Mouse (Mus musculus) ovary, postnatal 14 days (tissue): ENCODE results near the gene Slc11a1.
A peak's percentile ranks its signal among the peaks of the same experiment; 100 is the strongest.

Source experiments
- DNase-seq: peaks from one replicate; pipeline ENCODE4 v3.0.0; 2022; ENCODE audit warnings: low spot score

Slc11a1 gene

GRCm38 (mm10) chr1:74353453-74354229, 21.4 kb upstream of the Slc11a1 start:
- DNase-seq = no peak

- DNase-seq = no peak
Measured at GRCm38 (mm10) chr1:74357531-74357930, 17.5 kb upstream of the Slc11a1 start.

GRCm38 (mm10) chr1:74359952-74360517, 15.0 kb upstream of the Slc11a1 start:
- DNase-seq = no peak

- DNase-seq = peak; percentile 77
Measured at GRCm38 (mm10) chr1:74361812-74362211, 13.2 kb upstream of the Slc11a1 start, which contains the start of gene Catip. Catip (plus strand) TSS chr1:74362108.

DNA sequence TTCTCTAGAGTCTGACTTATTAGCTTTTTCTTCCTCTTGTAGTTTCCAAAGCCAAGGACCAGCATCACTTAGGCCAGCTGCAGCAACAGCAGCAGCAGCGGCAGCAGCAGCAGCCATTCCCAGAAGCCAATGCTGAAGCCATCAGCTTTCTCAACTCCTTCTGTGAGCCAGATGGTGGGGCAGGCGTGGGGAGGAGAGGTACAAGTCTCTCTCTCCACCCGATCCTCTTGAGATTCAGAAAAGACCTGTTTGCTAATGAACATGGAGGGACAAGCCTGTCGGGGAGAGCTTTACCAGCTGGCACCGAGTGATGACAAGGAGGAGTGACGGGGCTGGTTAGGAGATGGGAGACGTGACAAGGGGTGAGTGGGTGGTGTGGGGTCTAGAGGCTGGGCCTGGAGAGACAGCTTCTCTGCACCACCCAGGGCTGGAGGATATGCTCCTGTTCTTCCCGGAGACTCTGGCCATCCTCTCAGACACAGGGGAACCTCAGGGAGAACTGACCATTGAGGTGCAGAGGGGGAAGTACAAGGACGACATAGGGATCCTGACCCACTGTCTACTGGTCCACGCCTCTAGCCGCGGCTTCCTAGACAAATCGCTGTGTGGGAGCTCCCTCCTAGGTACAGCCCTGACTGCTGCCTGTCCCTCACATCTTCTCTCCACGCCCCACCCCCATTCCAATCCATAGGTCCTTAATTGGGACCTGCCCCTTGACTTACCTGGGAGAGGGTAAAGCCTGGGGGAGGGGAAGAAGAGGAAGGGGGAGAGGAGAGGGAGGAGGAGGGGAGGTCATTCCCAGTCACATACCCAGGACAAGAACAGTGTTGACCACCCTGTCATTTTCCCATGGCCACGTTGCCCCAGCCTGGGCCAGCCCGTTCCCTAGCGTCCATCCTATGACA, 12.4 kb upstream of the Slc11a1 start:
- no peak for DNase-seq

DNA sequence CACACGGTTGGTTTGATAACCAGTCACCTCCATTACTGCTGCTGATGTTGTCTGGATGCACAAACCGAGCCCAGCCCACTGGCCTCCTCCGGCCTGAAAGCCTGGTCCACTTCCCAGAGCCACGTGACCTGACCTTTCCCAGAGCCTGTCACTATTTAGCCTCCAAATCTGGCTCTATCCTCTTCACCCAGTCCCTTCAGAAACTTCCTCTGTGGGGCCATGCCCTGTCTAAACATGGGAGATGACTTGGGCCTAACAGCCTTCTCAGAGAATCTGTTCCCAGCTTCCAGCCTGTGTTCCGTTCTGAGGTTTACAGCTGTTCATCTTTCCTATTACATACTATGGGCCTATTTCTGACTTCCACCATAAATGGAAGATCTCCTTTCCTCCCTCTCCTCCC, 11.6 kb upstream of the Slc11a1 start:
- no peak for DNase-seq

GRCm38 (mm10) chr1:74364270-74364669, 10.7 kb upstream of the Slc11a1 start:
- no peak for DNase-seq

DNA sequence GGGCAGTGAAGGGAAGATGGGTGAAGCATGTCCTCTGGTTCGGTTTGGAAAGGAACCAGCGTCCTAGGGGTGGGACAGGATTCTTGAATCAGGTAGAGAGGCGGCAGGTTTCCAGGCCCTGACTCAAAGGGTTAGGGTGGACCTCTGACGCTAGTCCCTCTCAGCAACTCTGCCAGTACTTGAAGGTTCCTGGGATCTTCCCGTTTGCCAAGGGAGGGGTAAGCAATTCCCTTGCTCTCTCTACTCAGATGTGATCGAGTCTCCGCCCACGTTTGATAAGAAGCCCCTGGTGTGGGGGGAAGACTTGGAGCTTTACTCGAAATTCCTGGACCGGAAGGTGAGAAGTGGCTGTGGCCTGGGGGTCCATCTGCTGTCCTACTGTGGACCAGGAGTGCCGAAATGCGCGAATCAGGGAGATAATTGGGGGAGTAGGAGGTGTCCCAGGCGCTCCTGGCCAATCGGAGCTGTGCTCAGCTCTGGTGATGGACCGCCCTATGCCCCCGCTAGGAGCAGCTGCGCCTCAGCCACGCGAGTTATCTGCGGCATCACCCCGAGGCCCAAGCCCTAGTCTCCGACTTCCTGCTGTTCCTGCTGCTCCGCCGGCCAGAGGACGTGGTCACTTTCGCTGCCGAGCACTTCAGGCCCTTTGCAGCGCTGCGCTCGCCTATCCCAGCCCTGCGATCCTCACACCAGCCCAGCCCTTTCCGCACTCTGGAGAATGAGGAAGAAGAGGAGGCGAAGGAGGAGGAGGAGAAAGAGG, 6.9 kb upstream of the Slc11a1 start:
- peak; percentile 41 for DNase-seq

GRCm38 (mm10) chr1:74370040-74370439, 5.0 kb upstream of the Slc11a1 start:
- no peak for DNase-seq

GRCm38 (mm10) chr1:74373372-74373771, 1.6 kb upstream of the Slc11a1 start:
- no peak for DNase-seq

GRCm38 (mm10) chr1:74375561-74375960, 566 bp downstream of the Slc11a1 start:
- no peak for DNase-seq

- no peak for DNase-seq
Measured at GRCm38 (mm10) chr1:74376396-74376795, 1.4 kb downstream of the Slc11a1 start.

DNA sequence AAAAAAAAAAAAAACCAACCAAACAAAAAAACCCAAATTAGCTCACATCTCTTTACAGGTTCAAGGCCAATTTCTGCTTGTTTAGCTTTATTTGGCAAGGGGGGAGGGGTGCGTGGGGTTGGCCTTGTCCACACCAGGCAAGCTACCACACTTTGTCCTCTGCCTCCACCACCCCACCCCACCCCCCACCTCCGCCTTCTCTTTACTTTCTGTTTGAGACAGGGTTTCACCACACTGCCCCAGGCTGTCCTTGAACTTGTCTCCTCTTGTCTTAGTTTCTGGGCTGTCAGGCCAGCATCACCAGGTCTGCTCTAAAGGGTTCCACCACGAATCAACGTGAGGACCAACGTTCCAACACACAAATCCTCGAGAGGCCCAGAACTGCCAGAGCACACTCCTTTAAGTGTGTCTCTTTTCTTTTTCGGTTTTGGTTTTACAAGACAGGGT, 4.1 kb downstream of the Slc11a1 start:
- no peak for DNase-seq

GRCm38 (mm10) chr1:74380484-74380883, 5.5 kb downstream of the Slc11a1 start:
- no peak for DNase-seq

DNA sequence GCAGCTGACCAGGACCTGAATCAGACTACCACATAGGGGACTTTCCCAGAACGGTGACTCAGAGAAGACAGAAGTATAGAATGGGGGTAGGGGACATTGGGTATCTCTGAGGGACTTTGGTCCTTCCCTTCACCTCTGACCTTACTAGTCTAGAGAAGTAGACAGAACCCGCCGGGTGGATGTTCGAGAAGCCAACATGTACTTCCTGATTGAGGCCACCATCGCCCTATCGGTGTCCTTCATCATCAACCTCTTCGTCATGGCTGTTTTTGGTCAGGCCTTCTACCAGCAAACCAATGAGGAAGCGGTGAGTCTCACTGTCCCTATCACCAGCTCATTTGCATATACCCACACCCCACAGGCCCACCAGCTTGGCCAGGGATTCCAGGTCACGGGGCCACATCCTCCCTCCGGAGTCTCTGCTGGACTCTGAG, 6.6 kb downstream of the Slc11a1 start:
- no peak for DNase-seq

- no peak for DNase-seq
Measured at GRCm38 (mm10) chr1:74383385-74383784, 8.4 kb downstream of the Slc11a1 start.

DNA sequence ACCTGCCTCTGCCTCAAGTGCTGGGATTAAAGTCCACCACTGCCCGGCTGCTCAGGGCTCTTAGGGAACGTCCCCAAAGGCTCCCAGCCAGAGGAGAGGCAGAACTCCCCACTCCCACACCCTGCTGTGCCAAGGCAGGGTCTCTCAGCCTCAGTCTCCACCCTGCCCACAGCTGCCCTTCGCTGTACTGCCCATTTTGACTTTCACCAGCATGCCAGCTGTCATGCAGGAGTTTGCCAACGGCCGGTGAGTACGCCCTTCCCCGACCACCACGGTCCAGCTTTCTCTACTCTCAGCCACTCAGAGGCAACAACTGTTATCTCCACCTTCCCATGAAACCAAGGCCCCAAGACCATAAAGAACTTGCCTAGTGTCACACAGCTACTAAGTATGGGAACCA, 9.5 kb downstream of the Slc11a1 start:
- no peak for DNase-seq

- DNase-seq = no peak
Measured at GRCm38 (mm10) chr1:74385064-74385463, 10.1 kb downstream of the Slc11a1 start.

GRCm38 (mm10) chr1:74385531-74385930, 10.5 kb downstream of the Slc11a1 start:
- no peak for DNase-seq

DNA sequence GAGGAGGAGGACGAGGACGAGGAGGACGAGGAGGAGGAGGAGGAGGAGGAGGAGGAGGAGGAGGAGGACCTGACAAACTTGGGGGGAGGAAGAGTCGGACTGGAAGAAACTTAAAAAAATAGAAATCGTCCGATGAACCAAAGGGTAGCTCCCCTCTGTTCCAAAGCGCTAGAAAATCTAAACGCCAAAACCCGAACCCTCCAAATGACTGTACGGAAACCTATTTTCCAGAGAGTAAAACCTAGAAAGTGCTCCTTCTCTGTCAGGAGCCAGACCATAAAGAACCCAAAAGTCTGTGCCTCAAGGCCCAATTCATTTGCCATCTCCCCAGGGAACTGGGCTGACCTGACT, 11.3 kb downstream of the Slc11a1 start:
- DNase-seq = no peak

- DNase-seq = peak; percentile 95
Measured at GRCm38 (mm10) chr1:74386714-74387385, 11.9 kb downstream of the Slc11a1 start.
